Mouse (Mus musculus) cerebellum, adult 2 months (tissue): Measurements from ENCODE around the gene Zfp524.

Source experiments
- CTCF ChIP-seq: fragments of 200-500 bp; IDR thresholded peaks from 2 replicates; pipeline ENCODE4 v1.5.1; 2011; ENCODE audit warnings: low read depth, mild to moderate bottlenecking, control low read depth, low read length, moderate library complexity, borderline replicate concordance; ENCODE audit not compliant: insufficient read depth
- POLR2A ChIP-seq: fragments of 200-500 bp; IDR thresholded peaks from 2 replicates; pipeline ENCODE4 v1.6.1; 2011; ENCODE audit warnings: low read length, control low read depth, borderline replicate concordance; ENCODE audit not compliant: insufficient read depth

DNA sequence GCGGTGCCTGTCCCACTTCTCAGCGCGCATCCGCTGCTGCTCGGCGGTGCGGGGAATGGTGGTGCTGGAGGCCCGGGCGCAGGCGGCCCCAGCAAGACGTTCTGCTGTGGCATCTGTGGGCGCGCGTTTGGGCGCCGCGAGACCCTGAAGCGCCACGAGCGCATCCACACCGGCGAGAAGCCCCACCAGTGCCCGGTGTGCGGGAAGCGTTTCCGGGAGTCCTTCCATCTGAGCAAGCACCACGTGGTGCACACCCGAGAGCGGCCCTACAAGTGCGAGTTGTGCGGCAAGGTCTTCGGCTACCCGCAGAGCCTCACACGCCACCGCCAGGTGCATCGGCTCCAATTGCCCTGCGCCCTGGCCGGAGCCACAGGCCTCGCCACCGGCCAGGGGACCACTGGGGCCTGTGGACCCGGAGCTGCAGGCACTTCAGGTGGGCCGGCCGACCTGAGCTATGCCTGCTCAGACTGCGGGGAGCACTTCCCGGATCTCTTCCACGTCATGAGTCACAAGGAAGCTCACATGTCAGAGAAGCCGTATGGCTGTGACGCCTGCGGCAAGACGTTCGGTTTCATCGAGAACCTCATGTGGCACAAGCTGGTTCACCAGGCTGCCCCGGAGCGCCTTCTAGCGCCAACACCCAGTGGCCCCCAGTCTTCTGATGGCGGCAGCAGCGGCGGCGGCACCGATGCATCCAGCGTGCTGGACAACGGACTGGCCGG, 16.5 kb downstream of the Zfp524 start:
- TF ChIP-seq POLR2A = no peak
- TF ChIP-seq CTCF = no peak
